Mouse (Mus musculus) ES-E14 (cell line): ENCODE results near the gene Litaf.

ENCODE experiments used
- CHD2 ChIP-seq: IDR thresholded peaks from 2 replicates; pipeline ENCODE4 v1.6.1; 2014; ENCODE audit warnings: mild to moderate bottlenecking, low read depth, low read length, inconsistent platforms
- HCFC1 ChIP-seq: IDR thresholded peaks from 2 replicates; pipeline ENCODE4 v1.6.1; 2012; ENCODE audit warnings: low read length, inconsistent platforms, borderline replicate concordance; ENCODE audit not compliant: insufficient read depth
- ZC3H11A ChIP-seq: IDR thresholded peaks from 2 replicates; pipeline ENCODE4 v1.6.1; 2012; ENCODE audit warnings: low read depth, mild to moderate bottlenecking, inconsistent platforms, low read length, borderline replicate concordance

DNA sequence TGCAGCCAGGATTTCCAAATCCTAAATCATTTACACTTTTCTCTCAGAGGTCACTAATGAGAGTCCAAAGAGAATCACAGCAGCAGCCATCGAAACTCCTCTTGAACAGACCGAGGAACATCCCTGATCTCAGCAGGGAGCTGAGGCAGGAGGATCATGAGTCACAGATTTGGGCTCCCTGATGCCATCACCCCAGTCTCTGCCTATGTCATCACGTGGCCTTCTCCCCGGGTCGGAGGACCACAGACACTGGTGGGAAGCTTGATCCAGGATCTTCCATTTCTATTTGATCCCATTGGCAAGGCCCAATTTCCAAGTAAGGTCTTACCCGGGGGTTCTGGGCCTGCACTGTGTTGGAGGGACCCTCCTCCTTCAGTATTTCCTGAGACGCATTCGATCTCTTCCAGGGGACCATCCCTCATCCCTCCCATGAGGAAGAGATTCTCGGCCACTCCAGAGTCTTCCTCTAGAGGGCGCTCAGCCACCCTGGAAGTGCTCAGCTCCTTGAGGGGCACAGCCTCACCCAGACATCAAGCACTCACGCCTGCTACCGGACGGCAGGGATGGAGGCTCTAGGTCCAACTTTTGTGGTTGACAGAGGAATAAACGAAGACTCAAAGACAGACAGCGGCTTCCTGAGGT, 30.0 kb downstream of the Litaf start:
- TF ChIP-seq HCFC1: no peak
- TF ChIP-seq CHD2: no peak
- TF ChIP-seq ZC3H11A: peak; percentile 47; the same call in 1 of the 2 replicates
